Mouse (Mus musculus): ENCODE data around the gene Crtc2.

The Crtc2 gene

DNA sequence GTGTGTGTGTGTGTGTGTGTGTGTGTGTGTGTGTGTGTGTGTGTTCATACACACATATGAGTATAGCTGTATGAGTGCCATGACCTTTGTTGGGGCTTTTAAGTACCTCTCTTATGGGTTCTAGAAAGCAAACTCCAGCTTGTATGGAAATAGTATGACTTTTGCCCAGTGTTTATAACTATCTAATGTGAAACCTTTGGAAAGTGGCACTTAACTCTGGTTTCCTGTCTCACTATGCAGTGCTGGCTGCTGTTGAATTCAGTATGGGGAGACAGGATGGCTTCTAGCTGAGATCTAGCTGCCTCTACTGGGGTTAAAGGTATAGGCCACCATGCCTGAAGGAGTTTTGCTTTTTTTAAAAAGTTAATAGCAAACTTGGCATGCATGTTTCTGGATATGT, 55.6 kb downstream of the Crtc2 start:
- no peak for DNase-seq (ENCODE audit: low spot score in 2 of 2)

DNA sequence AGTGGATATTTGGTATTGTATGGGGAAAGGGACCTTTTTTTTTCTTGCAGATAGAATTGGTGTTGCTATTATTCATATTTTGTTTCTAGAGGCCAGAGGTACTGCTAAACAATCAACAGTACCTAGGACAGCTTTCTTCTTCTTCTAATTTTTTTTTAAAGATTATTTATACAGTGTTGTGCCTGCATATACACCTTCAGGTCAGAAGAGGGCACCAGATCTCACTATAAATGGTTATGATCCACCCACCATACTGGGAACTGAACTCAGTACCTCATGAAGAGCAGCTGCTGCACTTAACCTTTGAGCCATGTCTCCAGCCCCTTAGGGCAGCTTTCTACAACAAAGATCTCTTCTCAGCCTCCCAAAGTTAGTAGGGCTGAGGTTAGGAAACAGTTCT, 59.4 kb downstream of the Crtc2 start:
- no peak for DNase-seq (ENCODE audit: low spot score in 2 of 2)

Measured in left cerebral cortex, adult 9 months (tissue).